Mouse (Mus musculus) forebrain, embryonic 15.5 days (tissue): ENCODE data around the gene Fam228b. TPM values are rescaled to one million over a fixed set of nuclear protein-coding genes. Genes with fewer than 3 reads are reported as not detected.

Experiments used
- ATAC-seq: fragments of 200-750 bp; cut with Nextera tagmentation; replicated peaks from 2 replicates; pipeline ENCODE4 v1.8.0; 2017; ENCODE audit warnings: mild to moderate bottlenecking, moderate TSS enrichment, moderate library complexity
- H3K27ac ChIP-seq: fragments of 300-500 bp; sonication (generic); replicated peaks from 2 replicates; pipeline ENCODE4 v1.5.1; 2015; ENCODE audit warnings: mild to moderate bottlenecking, inconsistent platforms
- H3K27me3 ChIP-seq: fragments of 300-500 bp; sonication (generic); 2 replicates; pipeline ENCODE4 v1.6.1; 2015; ENCODE audit warnings: inconsistent platforms
- H3K36me3 ChIP-seq: fragments of 300-500 bp; sonication (generic); 2 replicates; pipeline ENCODE4 v1.6.1; 2015; ENCODE audit warnings: mild to moderate bottlenecking, inconsistent platforms
- H3K4me1 ChIP-seq: fragments of 300-500 bp; sonication (generic); 2 replicates; pipeline ENCODE4 v1.6.1; 2015; ENCODE audit warnings: inconsistent platforms
- H3K4me2 ChIP-seq: fragments of 300-500 bp; sonication (generic); replicated peaks from 2 replicates; pipeline ENCODE4 v1.6.1; 2015; ENCODE audit warnings: mild to moderate bottlenecking, inconsistent platforms
- H3K4me3 ChIP-seq: fragments of 300-500 bp; sonication (generic); 2 replicates; pipeline ENCODE4 v1.5.1; 2015; ENCODE audit warnings: mild to moderate bottlenecking, inconsistent platforms
- H3K9ac ChIP-seq: fragments of 300-500 bp; sonication (generic); replicated peaks from 2 replicates; pipeline ENCODE4 v1.6.1; 2015; ENCODE audit warnings: mild to moderate bottlenecking, inconsistent platforms
- H3K9me3 ChIP-seq: fragments of 300-500 bp; sonication (generic); 2 replicates; pipeline ENCODE4 v1.6.1; 2016; ENCODE audit warnings: inconsistent platforms
- WGBS: fragments of 180-500 bp; shearing (Covaris S2); methylation state at CpG from one replicate; pipeline ENCODE4 v1.1.7; 2015; ENCODE audit warnings: mixed read lengths; 5-methylcytosine and 5-hydroxymethylcytosine counted together
- polyA plus RNA-seq: library from polyadenylated mRNA; unstranded; fragments of >200 nt; fragmentation: Nextera tagmentation; extraction: Ambion mirVana; gene quantifications from 2 replicates; pipeline ENCODE4 v1.2.1, GENCODE M21; 2015

Fam228b gene
- polyA plus RNA-seq, 1 experiment from 2014 or later: 4.8 TPM

DNA sequence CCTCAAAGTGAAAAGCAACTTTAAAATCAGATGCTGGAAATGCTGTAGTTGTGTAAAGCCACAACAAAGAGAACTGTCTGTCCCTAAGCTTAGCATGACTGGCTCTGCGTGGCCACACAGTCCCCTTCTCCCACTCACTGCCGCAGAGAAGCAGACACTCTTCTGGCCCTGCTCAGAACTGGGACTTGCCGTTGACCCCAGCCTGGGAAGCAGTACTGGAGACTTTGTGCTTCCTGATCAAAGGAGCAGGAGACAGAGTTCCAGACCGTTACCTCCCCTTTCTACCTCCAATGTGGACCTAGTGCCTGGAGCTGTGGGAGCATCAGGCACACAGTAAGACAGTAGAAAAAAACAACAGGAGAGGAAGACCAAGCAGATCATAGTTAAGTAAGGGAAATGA, 36.7 kb downstream of the Fam228b start:
- Histone ChIP-seq H3K9me3 (no peaks in the 10 kb centered on the region), H3K27ac (no peak overlapping the region), H3K9ac (no peak overlapping the region), H3K4me1 (no peaks in the 10 kb centered on the region), H3K36me3 (no peaks in the 10 kb centered on the region), H3K4me3 (no peak overlapping the region), H3K27me3 (no peaks in the 10 kb centered on the region), H3K4me2 (no peak overlapping the region)
- no peak for ATAC-seq
- 67% methylated on average over 4 of the region's 4 CpGs for WGBS

- H3K27me3 ChIP-seq: no peaks in the 10 kb centered on the region
- WGBS: 80% methylated on average over 4 of the region's 4 CpGs
- H3K4me3 ChIP-seq: no peak overlapping the region
- H3K4me1 ChIP-seq: no peaks in the 10 kb centered on the region
- no peak for ATAC-seq
- no peak overlapping the region for H3K27ac ChIP-seq
- H3K4me2 ChIP-seq: no peak overlapping the region
- no peak overlapping the region for H3K9ac ChIP-seq
- no peaks in the 10 kb centered on the region for H3K9me3 ChIP-seq
- no peaks in the 10 kb centered on the region for H3K36me3 ChIP-seq
These were observed 37.4 kb downstream of the Fam228b start for GRCm38 (mm10) chr12:4731629-4732028.

DNA sequence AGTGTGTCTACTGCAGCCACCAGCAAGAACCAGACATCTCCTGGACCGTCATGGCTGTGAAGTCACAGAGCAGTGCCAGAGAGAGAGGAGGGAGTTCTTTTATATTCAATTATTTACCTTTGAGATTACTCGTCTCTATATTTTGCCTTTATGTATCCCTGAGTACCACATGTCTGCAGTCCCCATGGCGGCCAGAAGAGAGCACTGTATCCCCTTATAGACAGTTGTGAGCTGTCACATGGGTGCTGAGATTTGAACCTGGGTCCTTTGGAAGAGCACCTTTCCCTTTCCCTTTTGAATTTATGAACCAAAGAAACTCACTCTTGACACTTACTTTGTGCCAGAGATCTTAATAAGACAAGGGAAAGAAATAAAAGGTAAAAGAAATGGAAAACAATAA, 39.9 kb downstream of the Fam228b start:
- 92% methylated on average over 3 of the region's 3 CpGs for WGBS
- no peak overlapping the region for H3K9ac ChIP-seq
- no peak overlapping the region for H3K27ac ChIP-seq
- H3K4me2 ChIP-seq: no peak overlapping the region
- no peak for ATAC-seq
- H3K9me3 ChIP-seq: no peaks in the 10 kb centered on the region
- no peaks in the 10 kb centered on the region for H3K27me3 ChIP-seq
- no peaks in the 10 kb centered on the region for H3K4me1 ChIP-seq
- no peaks in the 10 kb centered on the region for H3K36me3 ChIP-seq
- no peak overlapping the region for H3K4me3 ChIP-seq

- no peaks in the 10 kb centered on the region for H3K4me1 ChIP-seq
- no peak overlapping the region for H3K27ac ChIP-seq
- no peak overlapping the region for H3K4me2 ChIP-seq
- 76% methylated on average over 17 of the region's 17 CpGs for WGBS
- H3K27me3 ChIP-seq: no peaks in the 10 kb centered on the region
- no peaks in the 10 kb centered on the region for H3K9me3 ChIP-seq
- no peak overlapping the region for H3K4me3 ChIP-seq
- no peak for ATAC-seq
- H3K36me3 ChIP-seq: no peaks in the 10 kb centered on the region
- H3K9ac ChIP-seq: no peak overlapping the region
These were observed 49.0 kb downstream of the Fam228b start for GRCm38 (mm10) chr12:4719762-4720754.

- Histone ChIP-seq H3K4me3 (no peak overlapping the region), H3K27me3 (no peaks in the 10 kb centered on the region), H3K36me3 (no peaks in the 10 kb centered on the region), H3K4me1 (no peaks in the 10 kb centered on the region), H3K4me2 (no peak overlapping the region), H3K9ac (no peak overlapping the region), H3K27ac (no peak overlapping the region), H3K9me3 (no peaks in the 10 kb centered on the region)
- no peak for ATAC-seq
- 88% methylated on average over 13 of the region's 13 CpGs for WGBS
These were observed 49.9 kb downstream of the Fam228b start for GRCm38 (mm10) chr12:4719066-4719761.

GRCm38 (mm10) chr12:4717417-4717816, 51.6 kb downstream of the Fam228b start:
- no peak overlapping the region for H3K27ac ChIP-seq
- H3K36me3 ChIP-seq: 0 out of 2 replicates have a peak, but pooled peaks cover 6% of the 10 kb centered on the region
- no peak overlapping the region for H3K9ac ChIP-seq
- peak; percentile 74; the same call in 1 of the 2 replicates for ATAC-seq
- no peak overlapping the region for H3K4me2 ChIP-seq
- H3K9me3 ChIP-seq: no peaks in the 10 kb centered on the region
- H3K27me3 ChIP-seq: no peaks in the 10 kb centered on the region
- 10% methylated on average over 7 of the region's 7 CpGs for WGBS
- H3K4me3 ChIP-seq: no peak overlapping the region
- no peaks in the 10 kb centered on the region for H3K4me1 ChIP-seq

- no peak overlapping the region for H3K4me2 ChIP-seq
- H3K4me1 ChIP-seq: no peaks in the 10 kb centered on the region
- H3K27ac ChIP-seq: no peak overlapping the region
- H3K36me3 ChIP-seq: 0 out of 2 replicates have a peak, but pooled peaks cover 11% of the 10 kb centered on the region
- ATAC-seq: no peak
- no peaks in the 10 kb centered on the region for H3K27me3 ChIP-seq
- H3K9me3 ChIP-seq: no peaks in the 10 kb centered on the region
- 87% methylated on average over 10 of the region's 10 CpGs for WGBS
- no peak overlapping the region for H3K4me3 ChIP-seq
- H3K9ac ChIP-seq: no peak overlapping the region
These were observed 53.5 kb downstream of the Fam228b start for GRCm38 (mm10) chr12:4715606-4716005.

DNA sequence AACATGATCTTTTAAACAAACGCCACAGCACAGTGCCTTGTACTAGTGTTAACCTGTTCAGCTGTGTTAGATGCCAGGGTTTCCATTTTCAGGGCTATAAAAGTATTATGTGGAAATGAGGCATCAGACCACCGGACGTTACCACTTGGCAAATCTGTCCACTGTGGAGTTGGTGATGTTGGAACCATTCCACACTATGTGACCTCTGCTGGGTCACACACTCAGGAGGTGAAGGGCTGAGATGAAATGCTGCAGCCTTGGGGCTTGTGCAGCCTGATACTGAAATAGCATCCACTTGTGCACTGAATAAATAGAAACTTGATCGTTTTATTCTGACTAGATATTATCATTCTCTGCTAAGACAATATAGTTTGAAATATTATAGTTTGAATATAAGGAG, 55.7 kb downstream of the Fam228b start:
- Histone ChIP-seq H3K36me3 (0 out of 2 replicates have a peak, but pooled peaks cover 13% of the 10 kb centered on the region), H3K9me3 (no peaks in the 10 kb centered on the region), H3K4me1 (no peaks in the 10 kb centered on the region), H3K27ac (no peak overlapping the region), H3K4me3 (no peak overlapping the region), H3K9ac (no peak overlapping the region), H3K27me3 (no peaks in the 10 kb centered on the region), H3K4me2 (no peak overlapping the region)
- no peak for ATAC-seq
- WGBS: 91% methylated on average over 4 of the region's 4 CpGs

DNA sequence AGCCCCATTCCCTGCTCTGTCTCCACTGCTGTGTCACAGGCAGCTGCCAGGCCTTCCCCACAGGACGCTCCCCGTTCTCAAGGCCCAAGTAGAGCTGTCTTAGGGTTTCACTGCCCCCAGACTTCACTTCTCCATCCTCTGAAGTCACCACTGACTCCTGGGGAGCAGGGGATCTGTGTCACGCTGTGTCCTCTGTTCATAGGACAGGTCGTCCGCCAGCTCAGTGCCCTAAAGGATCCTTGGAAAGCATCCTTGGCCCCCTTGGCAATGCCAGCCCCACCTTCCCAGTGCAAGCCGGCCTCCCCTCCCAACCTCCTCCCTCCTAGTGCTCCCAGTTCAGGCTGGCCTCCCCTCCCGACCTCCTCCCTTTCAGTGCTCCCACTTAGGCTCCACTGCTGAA, 59.1 kb downstream of the Fam228b start:
- no peak for ATAC-seq
- no peak overlapping the region for H3K4me2 ChIP-seq
- no peaks in the 10 kb centered on the region for H3K9me3 ChIP-seq
- H3K4me1 ChIP-seq: no peaks in the 10 kb centered on the region
- WGBS: 83% methylated on average over 7 of the region's 7 CpGs
- H3K36me3 ChIP-seq: peaks cover 22% of the 10 kb centered on the region; the same call in 1 of the 2 replicates
- H3K9ac ChIP-seq: no peak overlapping the region
- no peak overlapping the region for H3K27ac ChIP-seq
- no peaks in the 10 kb centered on the region for H3K27me3 ChIP-seq
- no peak overlapping the region for H3K4me3 ChIP-seq

GRCm38 (mm10) chr12:4708881-4709604, 60.0 kb downstream of the Fam228b start:
- WGBS: 74% methylated on average over 8 of the region's 8 CpGs
- Histone ChIP-seq H3K4me2 (no peak overlapping the region), H3K4me1 (no peaks in the 10 kb centered on the region), H3K36me3 (peaks cover 22% of the 10 kb centered on the region; the same call in 1 of the 2 replicates), H3K27me3 (no peaks in the 10 kb centered on the region), H3K4me3 (no peak overlapping the region), H3K27ac (no peak overlapping the region), H3K9me3 (no peaks in the 10 kb centered on the region), H3K9ac (no peak overlapping the region)
- ATAC-seq: peak; percentile 23; the same call in 1 of the 2 replicates

GRCm38 (mm10) chr12:4708296-4708695, 60.8 kb downstream of the Fam228b start:
- H3K4me1 ChIP-seq: no peaks in the 10 kb centered on the region
- no peak for ATAC-seq
- peaks cover 21% of the 10 kb centered on the region; the same call in 1 of the 2 replicates for H3K36me3 ChIP-seq
- 88% methylated on average over 4 of the region's 4 CpGs for WGBS
- no peak overlapping the region for H3K4me3 ChIP-seq
- no peak overlapping the region for H3K27ac ChIP-seq
- no peak overlapping the region for H3K9ac ChIP-seq
- H3K4me2 ChIP-seq: no peak overlapping the region
- H3K9me3 ChIP-seq: no peaks in the 10 kb centered on the region
- H3K27me3 ChIP-seq: no peaks in the 10 kb centered on the region
